In the genomic region with DNA sequence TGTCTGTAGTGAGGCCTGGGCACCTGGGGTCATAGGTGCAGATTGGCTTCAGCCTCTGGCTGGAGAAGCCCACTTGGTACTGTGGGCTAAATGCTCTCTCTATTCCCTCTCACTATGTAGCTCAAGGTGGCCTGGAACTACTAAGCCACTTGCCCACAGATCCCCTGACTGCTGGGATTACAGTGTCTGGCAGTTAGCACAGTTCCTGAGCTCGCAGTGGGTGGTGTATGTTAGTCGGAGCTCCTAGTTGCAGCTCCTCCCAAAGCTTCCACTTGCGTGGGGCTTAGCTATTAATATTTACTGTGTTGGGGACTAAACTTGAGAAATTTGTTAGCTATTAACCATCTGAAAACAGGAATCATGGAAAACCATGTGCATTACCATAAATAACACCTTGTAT, we compare ENCODE assay signal across 18 mouse cellular contexts. TPM values are rescaled to one million over a fixed set of nuclear protein-coding genes. Genes with fewer than 3 reads are reported as not detected.
DNase-seq lines count a peak whose midpoint lies in the region; ATAC-seq and TF ChIP-seq lines count a peak whose summit lies in the region.
"Had no signal": no experiment of that assay in that cellular context is flagged by ENCODE, and none has a peak within 500 bp of the region (broad histone marks: within the 10 kb centered on the region; RNA-seq: fewer than 3 reads in every experiment).

No protein-coding gene starts in this region.

- H3K36me3 ChIP-seq in heart, postnatal 0 days (replicated peaks; ENCODE audit: control insufficient read depth, insufficient read depth, low read length): peaks cover 10% of the 10 kb centered on the region
- peaks cover 9% of the 10 kb centered on the region for H3K36me3 ChIP-seq in intestine, embryonic 16.5 days (ENCODE audit: control insufficient read depth, insufficient read depth, low read length)

- intact Hi-C loops in heart, postnatal 36 days (cut with DNase I): no loop called here
- intact Hi-C loops in left cerebral cortex, postnatal 25 days (cut with DNase I): no loop called here
- intact Hi-C loops in left cerebral cortex, postnatal 36 days (cut with DNase I): no loop called here

- TF ChIP-seq EP300 in heart, postnatal 0 days (IDR thresholded peaks at IDR 0.05; ENCODE audit: low read depth): no peak

- no peak for ATAC-seq in heart, postnatal 0 days (ENCODE audit: insufficient read depth, low read depth)
- ATAC-seq in intestine, embryonic 16.5 days: no peak
- ATAC-seq: inflammation-experienced regulatory T-cells, adult 6 months had no signal

- peaks cover 24% of the 10 kb centered on the region for H3K4me1 ChIP-seq in heart, postnatal 0 days (ENCODE audit: control insufficient read depth, insufficient read depth)
- peaks cover 23% of the 10 kb centered on the region for H3K4me1 ChIP-seq in intestine, embryonic 16.5 days (ENCODE audit: control insufficient read depth, insufficient read depth, low read length)

- H3K4me3 ChIP-seq in heart, postnatal 0 days (ENCODE audit: low read depth, low read length): no peak overlapping the region
- H3K4me3 ChIP-seq in intestine, embryonic 16.5 days (ENCODE audit: low read length): no peak overlapping the region
- H3K4me3 ChIP-seq: hindbrain, embryonic 13.5 days; left cerebral cortex, adult 2 months; limb, embryonic 13.5 days had no signal

- WGBS in heart, postnatal 0 days: 52% methylated on average over 3 of the region's 3 CpGs
- 80% methylated on average over 3 of the region's 3 CpGs for WGBS in intestine, embryonic 16.5 days

- no peak overlapping the region for H3K27ac ChIP-seq in heart, postnatal 0 days (ENCODE audit: low read depth)
- H3K27ac ChIP-seq in intestine, embryonic 16.5 days (ENCODE audit: low read length): no peak overlapping the region
- H3K27ac ChIP-seq: hindbrain, embryonic 13.5 days; left cerebral cortex, adult 2 months; limb, embryonic 13.5 days had no signal

- no peak for TF ChIP-seq CTCF in heart, postnatal 0 days (IDR thresholded peaks at IDR 0.05; ENCODE audit: low read depth)

- 0 out of 2 replicates have a peak overlapping the region, but pooled peaks have one; percentile 7 for H3K9ac ChIP-seq in heart, postnatal 0 days (replicated peaks; ENCODE audit: low read depth, low read length)
- H3K9ac ChIP-seq in intestine, embryonic 16.5 days (ENCODE audit: low read depth, low read length): no peak overlapping the region
- H3K9ac ChIP-seq: hindbrain, embryonic 13.5 days; limb, embryonic 13.5 days had no signal

- no peak for DNase-seq in heart, postnatal 0 days (ENCODE audit: low spot score)
- DNase-seq in heart, postnatal 36 days: no peak
- DNase-seq in left cerebral cortex, postnatal 25 days (ENCODE audit: low spot score in 2 of 2): peak; percentile 23 to 62
- DNase-seq in left cerebral cortex, postnatal 36 days (ENCODE audit: low spot score in 2 of 2): no peak
- DNase-seq in right cerebral cortex, adult 18-20 months: peak; percentile 29
- DNase-seq in right cerebral cortex, postnatal 4 days: no peak
- peak; percentile 24 to 50 for DNase-seq in kidney, postnatal 36 days
- DNase-seq: B cell, adult 2 months; cerebellum, adult 8-10 months; gastrocnemius, postnatal 14 days; lung, adult 2 months; lung, postnatal 4 days; thymus, postnatal 25 days had no signal

- H3K9me3 ChIP-seq in heart, postnatal 0 days (replicated peaks; ENCODE audit: control insufficient read depth, low read length): no peaks in the 10 kb centered on the region
- no peaks in the 10 kb centered on the region for H3K9me3 ChIP-seq in intestine, embryonic 16.5 days (ENCODE audit: control insufficient read depth, low read length)
- H3K9me3 ChIP-seq: hindbrain, embryonic 13.5 days; limb, embryonic 13.5 days had no signal

- no peak overlapping the region for H3K4me2 ChIP-seq in heart, postnatal 0 days (ENCODE audit: low read depth, low read length)
- H3K4me2 ChIP-seq in intestine, embryonic 16.5 days (ENCODE audit: low read depth, low read length): no peak overlapping the region
- H3K4me2 ChIP-seq: hindbrain, embryonic 13.5 days; limb, embryonic 13.5 days had no signal

- H3K27me3 ChIP-seq in heart, postnatal 0 days (ENCODE audit: control insufficient read depth, insufficient read depth, low read length): no peaks in the 10 kb centered on the region
- no peaks in the 10 kb centered on the region for H3K27me3 ChIP-seq in intestine, embryonic 16.5 days (replicated peaks; ENCODE audit: control insufficient read depth, insufficient read depth, low read length)
- H3K27me3 ChIP-seq: hindbrain, embryonic 13.5 days; limb, embryonic 13.5 days had no signal

RNA-seq across cellular contexts. Expression of a gene that starts 6.8 kb away (rescaled TPM):
- total RNA-seq in heart, postnatal 0 days (2014; rRNA removed; ENCODE audit: low replicate concordance): 624 and 648 TPM in 2 replicates
- 605 and 617 TPM in 2 replicates for polyA plus RNA-seq in heart, postnatal 0 days (2015; fragmentation: Nextera tagmentation; extraction: Ambion mirVana)
- 100 to 1,000 TPM; 811 to 862 TPM for total RNA-seq in heart, postnatal 36 days (2021)
- total RNA-seq in left cerebral cortex, postnatal 25 days (2021): 100 to 1,000 TPM; 230 to 236 TPM
- 100 to 1,000 TPM; 211 to 254 TPM for total RNA-seq in left cerebral cortex, postnatal 36 days (2021)
- polyA plus RNA-seq in intestine, embryonic 16.5 days (2015; fragmentation: Nextera tagmentation; extraction: Ambion mirVana): 281 and 283 TPM in 2 replicates

RNA-seq across cellular contexts. Expression of a gene that starts 28.2 kb away (rescaled TPM):
- 8.7 and 12.5 TPM in 2 replicates for total RNA-seq in heart, postnatal 0 days (2014; rRNA removed; ENCODE audit: low replicate concordance)
- polyA plus RNA-seq in heart, postnatal 0 days (2015; fragmentation: Nextera tagmentation; extraction: Ambion mirVana): 7.2 and 7.8 TPM in 2 replicates
- total RNA-seq in heart, postnatal 36 days (2021): 10 to 100 TPM; 11.4 to 12.0 TPM
- total RNA-seq in left cerebral cortex, postnatal 25 days (2021): 10 to 100 TPM; 27.0 to 27.9 TPM
- total RNA-seq in left cerebral cortex, postnatal 36 days (2021): 10 to 100 TPM; 24.4 to 30.5 TPM
- polyA plus RNA-seq in intestine, embryonic 16.5 days (2015; fragmentation: Nextera tagmentation; extraction: Ambion mirVana): 28.1 and 36.3 TPM in 2 replicates

RNA-seq across cellular contexts. Expression of a gene that starts 56.4 kb away (rescaled TPM):
- 65.4 and 65.9 TPM in 2 replicates for total RNA-seq in heart, postnatal 0 days (2014; rRNA removed; ENCODE audit: low replicate concordance)
- polyA plus RNA-seq in heart, postnatal 0 days (2015; fragmentation: Nextera tagmentation; extraction: Ambion mirVana): 283 and 292 TPM in 2 replicates
- total RNA-seq in heart, postnatal 36 days (2021): 10 to 100 TPM; 87.1 to 90.7 TPM
- total RNA-seq in left cerebral cortex, postnatal 25 days (2021): 10 to 100 TPM; 88.4 to 99.8 TPM
- total RNA-seq in left cerebral cortex, postnatal 36 days (2021): 10 to 100 TPM; 86.8 to 94.0 TPM
- polyA plus RNA-seq in intestine, embryonic 16.5 days (2015; fragmentation: Nextera tagmentation; extraction: Ambion mirVana): 309 and 333 TPM in 2 replicates

Comparison
In these comparisons a context has a peak if more than half of its experiments do, and no peak if none do; other contexts are left out.
1. DNase-seq: peak in left cerebral cortex, postnatal 25 days (2 of 2), right cerebral cortex, adult 18-20 months (single experiment) and kidney, postnatal 36 days (2 of 2); none in heart, postnatal 0 days (single experiment), heart, postnatal 36 days (0 of 2), left cerebral cortex, postnatal 36 days (0 of 2) and right cerebral cortex, postnatal 4 days (single experiment).